ENCODE assay signal across 21 mouse cellular contexts in the genomic region with DNA sequence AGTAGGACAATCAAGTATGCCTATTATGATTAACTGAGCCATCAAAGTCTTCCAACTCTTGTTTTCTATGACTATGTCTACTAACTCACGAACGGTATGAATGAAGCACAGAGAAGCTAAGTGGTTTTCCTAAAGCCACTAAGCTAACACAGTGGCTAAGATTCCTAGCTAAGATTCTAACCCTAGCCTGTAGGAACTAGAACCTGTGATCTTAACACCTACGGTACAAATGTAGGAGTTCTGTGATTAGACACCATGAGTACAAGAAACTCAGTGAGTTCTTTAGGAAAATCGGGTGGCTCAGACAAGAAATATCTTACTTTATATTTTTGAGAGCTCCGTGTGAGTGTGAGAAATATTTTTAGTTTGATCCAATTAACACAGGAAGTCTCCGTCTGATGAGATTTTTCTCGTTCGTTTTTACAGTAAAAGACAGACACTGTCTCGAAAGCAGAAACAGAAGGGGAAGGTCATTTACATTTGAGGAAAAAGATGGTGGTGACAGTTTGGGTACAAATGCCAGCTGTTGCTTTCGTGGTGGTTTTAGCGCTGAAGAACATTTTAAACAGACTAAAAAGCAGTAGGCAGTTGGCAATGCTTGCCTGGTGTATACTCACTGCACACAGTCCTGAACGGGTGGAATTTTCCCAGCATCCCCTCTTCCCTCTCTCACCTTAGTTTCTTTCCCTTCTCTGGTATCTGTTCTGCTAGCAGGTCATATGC. TPM values are rescaled to one million over a fixed set of nuclear protein-coding genes. Genes with fewer than 3 reads are reported as not detected.
DNase-seq lines count a peak whose midpoint lies in the region; ATAC-seq lines count a peak whose summit lies in the region.
"Had no signal": no experiment of that assay in that cellular context is flagged by ENCODE, and none has a peak within 500 bp of the region (broad histone marks: within the 10 kb centered on the region; RNA-seq: fewer than 3 reads in every experiment).

No protein-coding gene starts in this region.

- no peak overlapping the region for H3K27ac ChIP-seq in forebrain, embryonic 16.5 days (ENCODE audit: low read length)
- H3K27ac ChIP-seq in midbrain, embryonic 13.5 days = no peak overlapping the region
- H3K27ac ChIP-seq: heart, embryonic 13.5 days; hindbrain, embryonic 14.5 days; liver, embryonic 14.5 days; neural tube, embryonic 12.5 days had no signal

- H3K9me3 ChIP-seq in forebrain, embryonic 16.5 days (ENCODE audit: control insufficient read depth, low read length) = no peaks in the 10 kb centered on the region
- no peaks in the 10 kb centered on the region for H3K9me3 ChIP-seq in midbrain, embryonic 13.5 days
- H3K9me3 ChIP-seq: heart, embryonic 13.5 days; neural tube, embryonic 12.5 days had no signal

- peak; percentile 86 for ATAC-seq in forebrain, embryonic 16.5 days
- ATAC-seq in midbrain, embryonic 13.5 days = no peak
- ATAC-seq: Patski had no signal

- no peaks in the 10 kb centered on the region for H3K36me3 ChIP-seq in forebrain, embryonic 16.5 days (ENCODE audit: control insufficient read depth, insufficient read depth)
- H3K36me3 ChIP-seq in midbrain, embryonic 13.5 days = no peaks in the 10 kb centered on the region
- H3K36me3 ChIP-seq: neural tube, embryonic 12.5 days had no signal

- 0 out of 2 replicates have a peak, but pooled peaks cover 2% of the 10 kb centered on the region for H3K4me1 ChIP-seq in forebrain, embryonic 16.5 days (replicated peaks; ENCODE audit: control insufficient read depth, insufficient read depth, low read length)
- H3K4me1 ChIP-seq in midbrain, embryonic 13.5 days (replicated peaks) = no peaks in the 10 kb centered on the region
- H3K4me1 ChIP-seq: neural tube, embryonic 12.5 days had no signal

- peak; percentile 33 for DNase-seq in layer of hippocampus, adult 11-12 months (ENCODE audit: low spot score)
- no peak for DNase-seq in layer of hippocampus, adult 9-10 months (ENCODE audit: low spot score)
- peak; percentile 39 for DNase-seq in right cerebral cortex, adult 18-20 months
- DNase-seq in right cerebral cortex, postnatal 14 days = no peak
- no peak for DNase-seq in MN1 (ENCODE audit: low spot score)
- DNase-seq: adrenal gland, postnatal 10 days; cerebellum, adult 18-20 months; cerebellum, postnatal 25 days; embryo, embryonic 11 days; gastrocnemius, postnatal 10 days; heart, adult 18-20 months; heart, postnatal 36 days; kidney, postnatal 4 days had no signal

- no peaks in the 10 kb centered on the region for H3K27me3 ChIP-seq in forebrain, embryonic 16.5 days (replicated peaks; ENCODE audit: control insufficient read depth, insufficient read depth, low read length)
- H3K27me3 ChIP-seq in midbrain, embryonic 13.5 days = no peaks in the 10 kb centered on the region
- H3K27me3 ChIP-seq: heart, embryonic 13.5 days; neural tube, embryonic 12.5 days; Patski had no signal

- WGBS in forebrain, embryonic 16.5 days = 67% methylated on average over 12 of the region's 12 CpGs
- 91% methylated on average over 12 of the region's 12 CpGs for WGBS in midbrain, embryonic 13.5 days

- no peak overlapping the region for H3K4me3 ChIP-seq in forebrain, embryonic 16.5 days (replicated peaks; ENCODE audit: low read length)
- H3K4me3 ChIP-seq in midbrain, embryonic 13.5 days (replicated peaks) = no peak overlapping the region
- H3K4me3 ChIP-seq: heart, embryonic 13.5 days; neural tube, embryonic 12.5 days had no signal

- H3K9ac ChIP-seq in forebrain, embryonic 16.5 days (replicated peaks; ENCODE audit: low read depth, low read length) = no peak overlapping the region
- H3K9ac ChIP-seq in midbrain, embryonic 13.5 days (replicated peaks) = no peak overlapping the region
- H3K9ac ChIP-seq: heart, embryonic 13.5 days; hindbrain, embryonic 14.5 days; liver, embryonic 14.5 days; neural tube, embryonic 12.5 days had no signal

- H3K4me2 ChIP-seq in forebrain, embryonic 16.5 days (ENCODE audit: low read length) = no peak overlapping the region
- no peak overlapping the region for H3K4me2 ChIP-seq in midbrain, embryonic 13.5 days (replicated peaks)
- H3K4me2 ChIP-seq: heart, embryonic 13.5 days; hindbrain, embryonic 14.5 days; midbrain, embryonic 11.5 days; neural tube, embryonic 12.5 days had no signal

RNA-seq across cellular contexts. Expression of a gene that starts 37.7 kb away (rescaled TPM):
- polyA plus RNA-seq in forebrain, embryonic 16.5 days (2015; fragmentation: Nextera tagmentation; extraction: Ambion mirVana) = 29.1 and 30.8 TPM in 2 replicates
- polyA plus RNA-seq in midbrain, embryonic 13.5 days (2015; fragmentation: Nextera tagmentation; extraction: Ambion mirVana) = 28.3 and 29.5 TPM in 2 replicates

Comparison
In these comparisons a context has a peak if more than half of its experiments do, and no peak if none do; other contexts are left out.
1. DNase-seq: peak in layer of hippocampus, adult 11-12 months (single experiment) and right cerebral cortex, adult 18-20 months (single experiment); none in layer of hippocampus, adult 9-10 months (single experiment), right cerebral cortex, postnatal 14 days (single experiment) and MN1 (single experiment).